Mouse (Mus musculus): ENCODE results near the gene Akap13. TPM values are rescaled to one million over a fixed set of nuclear protein-coding genes. Genes with fewer than 3 reads are reported as not detected.

Akap13 gene
- total and polyA plus RNA-seq, 2 experiments from 2014 or later = 34.2 to 113 TPM

GRCm38 (mm10) chr7:75486031-75486430 is 30.7 kb downstream of the Akap13 start:
- Histone ChIP-seq H3K9me3 (replicated peaks; ENCODE audit: control insufficient read depth, low read length) (no peaks in the 10 kb centered on the region), H3K4me3 (ENCODE audit: low read depth, low read length) (no peak overlapping the region), H3K4me2 (ENCODE audit: low read depth, low read length) (no peak overlapping the region), H3K27me3 (ENCODE audit: control insufficient read depth, insufficient read depth, low read length) (no peaks in the 10 kb centered on the region), H3K36me3 (replicated peaks; ENCODE audit: control insufficient read depth, insufficient read depth, low read length) (no peaks in the 10 kb centered on the region), H3K27ac (ENCODE audit: low read depth) (no peak overlapping the region), H3K9ac (replicated peaks; ENCODE audit: low read depth, low read length) (no peak overlapping the region), H3K4me1 (ENCODE audit: control insufficient read depth, insufficient read depth) (peaks cover 7% of the 10 kb centered on the region; the same call in 1 of the 2 replicates)
- ATAC-seq (ENCODE audit: insufficient read depth, low read depth) (no peak), DNase-seq (ENCODE audit: low spot score) (no peak)
- WGBS = 55% methylated on average over 2 of the region's 2 CpGs
- TF ChIP-seq EP300 (IDR thresholded peaks at IDR 0.05; ENCODE audit: low read depth) = no peak
- TF ChIP-seq CTCF (IDR thresholded peaks at IDR 0.05; ENCODE audit: low read depth) = no peak

- H3K27ac ChIP-seq (ENCODE audit: low read depth) = peak overlapping the region; percentile 46
- H3K9ac ChIP-seq (replicated peaks; ENCODE audit: low read depth, low read length) = no peak overlapping the region
- no peak for ATAC-seq (ENCODE audit: insufficient read depth, low read depth)
Measured at GRCm38 (mm10) chr7:75495941-75496441, 40.7 kb downstream of the Akap13 start.

DNA sequence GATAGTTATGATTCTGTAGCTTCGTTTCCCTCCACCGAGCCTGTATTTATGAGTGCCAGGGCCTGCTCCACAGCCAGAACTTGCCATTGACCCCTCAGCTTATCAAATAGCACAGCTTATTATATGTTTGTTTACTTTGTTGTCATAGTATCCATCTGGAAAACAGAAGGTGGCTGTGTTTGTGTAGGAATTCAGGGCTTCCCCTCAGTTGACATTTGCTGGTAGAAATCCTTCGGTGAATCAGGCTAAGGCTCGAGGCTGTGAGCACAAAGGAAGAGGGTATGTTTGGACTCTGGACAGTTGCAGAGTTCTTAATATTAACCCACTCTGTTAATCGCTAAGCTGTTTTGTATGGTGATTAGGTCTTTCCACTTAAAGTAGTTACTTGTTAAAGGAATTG is 43.3 kb downstream of the Akap13 start:
- Histone ChIP-seq H3K9me3 (replicated peaks; ENCODE audit: control insufficient read depth, low read length) (no peaks in the 10 kb centered on the region), H3K4me3 (ENCODE audit: low read depth, low read length) (no peak overlapping the region), H3K27me3 (ENCODE audit: control insufficient read depth, insufficient read depth, low read length) (no peaks in the 10 kb centered on the region), H3K27ac (ENCODE audit: low read depth) (peak overlapping the region; percentile 72), H3K4me1 (ENCODE audit: control insufficient read depth, insufficient read depth) (peaks cover 50% of the 10 kb centered on the region), H3K36me3 (replicated peaks; ENCODE audit: control insufficient read depth, insufficient read depth, low read length) (no peaks in the 10 kb centered on the region), H3K4me2 (ENCODE audit: low read depth, low read length) (no peak overlapping the region), H3K9ac (replicated peaks; ENCODE audit: low read depth, low read length) (no peak overlapping the region)
- ATAC-seq (ENCODE audit: insufficient read depth, low read depth) (peak; percentile 61), DNase-seq (ENCODE audit: low spot score) (peak; percentile 68)
- no peak for TF ChIP-seq CTCF (IDR thresholded peaks at IDR 0.05; ENCODE audit: low read depth)
- TF ChIP-seq EP300 (IDR thresholded peaks at IDR 0.05; ENCODE audit: low read depth) = no peak
- WGBS = 19% methylated on average over 5 of the region's 5 CpGs

More at GRCm38 (mm10) chr7:75495941-75496441, 40.7 kb downstream of the Akap13 start:
- Histone ChIP-seq H3K4me1 (ENCODE audit: control insufficient read depth, insufficient read depth) (peaks cover 54% of the 10 kb centered on the region), H3K4me3 (ENCODE audit: low read depth, low read length) (no peak overlapping the region), H3K36me3 (replicated peaks; ENCODE audit: control insufficient read depth, insufficient read depth, low read length) (no peaks in the 10 kb centered on the region), H3K9me3 (replicated peaks; ENCODE audit: control insufficient read depth, low read length) (no peaks in the 10 kb centered on the region), H3K4me2 (ENCODE audit: low read depth, low read length) (no peak overlapping the region), H3K27me3 (ENCODE audit: control insufficient read depth, insufficient read depth, low read length) (no peaks in the 10 kb centered on the region)
- 80% methylated on average over 3 of the region's 3 CpGs for WGBS
- TF ChIP-seq CTCF (IDR thresholded peaks at IDR 0.05; ENCODE audit: low read depth) (no peak), EP300 (IDR thresholded peaks at IDR 0.05; ENCODE audit: low read depth) (no peak)
- no peak for DNase-seq (ENCODE audit: low spot score)

GRCm38 (mm10) chr7:75499271-75499670 is 43.9 kb downstream of the Akap13 start:
- no peaks in the 10 kb centered on the region for H3K36me3 ChIP-seq (replicated peaks; ENCODE audit: control insufficient read depth, insufficient read depth, low read length)
- peak overlapping the region; percentile 72; the same call in 1 of the 2 replicates for H3K27ac ChIP-seq (ENCODE audit: low read depth)
- ATAC-seq (ENCODE audit: insufficient read depth, low read depth) = no peak
- no peaks in the 10 kb centered on the region for H3K27me3 ChIP-seq (ENCODE audit: control insufficient read depth, insufficient read depth, low read length)
- WGBS = 72% methylated on average over 7 of the region's 7 CpGs
- TF ChIP-seq EP300 (IDR thresholded peaks at IDR 0.05; ENCODE audit: low read depth) (no peak), CTCF (IDR thresholded peaks at IDR 0.05; ENCODE audit: low read depth) (no peak)
- no peaks in the 10 kb centered on the region for H3K9me3 ChIP-seq (replicated peaks; ENCODE audit: control insufficient read depth, low read length)
- H3K4me2 ChIP-seq (ENCODE audit: low read depth, low read length) = no peak overlapping the region
- peaks cover 50% of the 10 kb centered on the region for H3K4me1 ChIP-seq (ENCODE audit: control insufficient read depth, insufficient read depth)
- H3K9ac ChIP-seq (replicated peaks; ENCODE audit: low read depth, low read length) = no peak overlapping the region
- H3K4me3 ChIP-seq (ENCODE audit: low read depth, low read length) = no peak overlapping the region
- DNase-seq (ENCODE audit: low spot score) = no peak

GRCm38 (mm10) chr7:75500164-75500563 is 44.8 kb downstream of the Akap13 start:
- no peak for ATAC-seq (ENCODE audit: insufficient read depth, low read depth)
- H3K27me3 ChIP-seq (ENCODE audit: control insufficient read depth, insufficient read depth, low read length) = no peaks in the 10 kb centered on the region
- WGBS = 53% methylated on average over 4 of the region's 4 CpGs
- H3K4me1 ChIP-seq (ENCODE audit: control insufficient read depth, insufficient read depth) = peaks cover 50% of the 10 kb centered on the region
- H3K9me3 ChIP-seq (replicated peaks; ENCODE audit: control insufficient read depth, low read length) = no peaks in the 10 kb centered on the region
- H3K27ac ChIP-seq (ENCODE audit: low read depth) = no peak overlapping the region
- H3K9ac ChIP-seq (replicated peaks; ENCODE audit: low read depth, low read length) = no peak overlapping the region
- DNase-seq (ENCODE audit: low spot score) = peak; percentile 60
- H3K4me2 ChIP-seq (ENCODE audit: low read depth, low read length) = no peak overlapping the region
- H3K36me3 ChIP-seq (replicated peaks; ENCODE audit: control insufficient read depth, insufficient read depth, low read length) = no peaks in the 10 kb centered on the region
- no peak for TF ChIP-seq CTCF (IDR thresholded peaks at IDR 0.05; ENCODE audit: low read depth)
- TF ChIP-seq EP300 (IDR thresholded peaks at IDR 0.05; ENCODE audit: low read depth) = no peak
- H3K4me3 ChIP-seq (ENCODE audit: low read depth, low read length) = no peak overlapping the region

DNA sequence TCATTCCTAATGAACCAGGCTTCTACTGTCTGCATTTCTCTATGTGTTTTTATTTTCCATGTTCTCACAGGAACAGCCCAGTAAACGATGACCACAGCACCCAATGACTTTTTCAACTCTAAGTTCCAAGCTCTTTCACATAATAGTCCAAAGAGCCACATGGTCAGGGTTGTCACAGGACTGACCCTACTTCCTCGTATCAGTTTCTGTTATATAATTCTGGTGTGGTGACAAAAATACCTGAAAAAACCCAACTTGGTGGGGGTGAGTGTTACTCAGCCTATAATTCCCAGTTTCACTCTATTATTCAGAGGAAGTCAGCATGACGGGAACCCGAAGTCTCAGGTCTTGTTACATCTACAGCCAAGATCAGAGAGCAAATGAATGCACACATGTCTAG is 45.5 kb downstream of the Akap13 start:
- Histone ChIP-seq H3K9me3 (replicated peaks; ENCODE audit: control insufficient read depth, low read length) (no peaks in the 10 kb centered on the region), H3K27ac (ENCODE audit: low read depth) (no peak overlapping the region), H3K4me2 (ENCODE audit: low read depth, low read length) (no peak overlapping the region), H3K27me3 (ENCODE audit: control insufficient read depth, insufficient read depth, low read length) (no peaks in the 10 kb centered on the region), H3K4me1 (ENCODE audit: control insufficient read depth, insufficient read depth) (peaks cover 45% of the 10 kb centered on the region), H3K4me3 (ENCODE audit: low read depth, low read length) (no peak overlapping the region), H3K9ac (replicated peaks; ENCODE audit: low read depth, low read length) (no peak overlapping the region), H3K36me3 (replicated peaks; ENCODE audit: control insufficient read depth, insufficient read depth, low read length) (no peaks in the 10 kb centered on the region)
- 88% methylated on average over 4 of the region's 4 CpGs for WGBS
- ATAC-seq (ENCODE audit: insufficient read depth, low read depth) (no peak), DNase-seq (ENCODE audit: low spot score) (no peak)
- TF ChIP-seq EP300 (IDR thresholded peaks at IDR 0.05; ENCODE audit: low read depth) (no peak), CTCF (IDR thresholded peaks at IDR 0.05; ENCODE audit: low read depth) (no peak)

Data from heart, postnatal 0 days (tissue).